Mouse (Mus musculus) urinary bladder, postnatal 4 days (tissue): ENCODE measurements around the gene Slc17a6.
"Not testable (repeated sequence)": the region's sequence is repeated elsewhere in the genome, so short reads cannot be mapped to it uniquely, and the experiment has no call there.

ENCODE experiments used
- DNase-seq, 2 experiments: peaks; one replicate each; pipeline ENCODE4 v3.0.0; 2021 to 2022; ENCODE audit warnings: low spot score in 2 of 2

Gene Slc17a6

DNA sequence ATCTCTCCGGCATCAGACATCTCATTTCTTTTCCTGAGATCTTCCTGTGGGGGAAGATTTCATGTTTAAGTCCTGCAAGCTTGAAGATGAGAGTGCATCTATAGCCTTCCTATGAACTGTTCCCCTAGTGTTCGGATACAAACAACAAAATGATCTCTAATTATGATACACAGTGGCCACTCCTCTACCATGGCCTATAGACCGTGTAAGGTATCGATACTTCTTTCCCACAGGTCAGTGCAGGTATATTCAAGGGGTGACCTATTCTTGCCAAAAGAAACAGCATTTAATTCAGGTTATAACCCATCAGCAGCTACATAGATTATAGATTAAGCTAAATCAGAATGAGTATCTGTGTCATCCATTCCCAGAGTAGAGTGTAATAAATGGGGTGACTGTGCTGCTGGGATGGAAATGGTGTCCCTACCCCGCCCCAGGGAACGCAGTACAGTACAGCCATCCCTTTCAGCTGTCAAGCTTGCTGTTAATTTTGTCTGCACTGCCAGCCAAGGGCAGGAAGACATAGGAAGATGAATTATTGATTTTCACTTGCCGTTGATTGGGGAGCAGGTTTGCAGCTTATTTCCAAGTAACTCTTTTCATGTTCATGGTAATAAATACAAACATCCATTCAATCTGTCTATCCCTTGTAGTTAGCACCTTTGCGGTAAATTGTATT lies 71.9 kb downstream of the Slc17a6 start:
- no peak for DNase-seq

DNA sequence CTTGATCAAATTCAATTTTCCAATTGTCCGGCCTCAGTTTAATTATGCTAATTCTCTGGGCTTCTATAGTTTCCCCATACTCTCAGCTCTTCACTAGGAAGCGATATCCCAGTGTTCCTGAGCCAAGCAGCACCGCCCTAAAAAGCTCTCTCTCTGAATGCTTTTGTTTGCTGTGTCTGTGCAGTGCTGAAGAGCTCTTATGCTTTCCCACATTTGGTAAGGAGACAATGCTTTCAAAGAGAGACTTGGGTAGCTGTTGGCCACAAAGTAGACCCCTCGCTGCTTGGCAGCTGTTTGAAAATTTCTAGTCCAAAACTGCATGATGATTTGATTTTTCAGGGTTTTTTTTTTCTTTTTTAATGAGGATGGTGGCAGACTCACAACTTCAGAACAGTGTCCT lies 72.6 kb downstream of the Slc17a6 start:
- DNase-seq, result no peak

DNA sequence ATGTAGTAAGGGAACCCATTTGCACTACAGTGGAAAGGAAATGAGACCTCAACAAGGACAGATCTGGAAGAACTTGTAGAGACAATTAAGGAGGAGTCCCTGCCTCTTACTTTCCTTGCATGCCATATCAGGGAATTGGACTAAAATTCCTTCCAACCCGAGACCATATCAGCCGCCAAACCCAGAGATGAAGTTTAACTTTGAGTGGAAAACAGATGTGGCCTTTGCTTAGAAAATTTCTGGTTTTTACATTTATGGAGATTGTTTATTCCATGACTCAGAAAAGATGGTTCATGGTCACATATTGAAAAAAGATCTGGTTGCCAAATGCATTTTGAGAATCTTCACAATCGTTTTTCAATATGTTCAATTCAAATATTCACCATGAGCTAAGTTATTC lies 87.7 kb downstream of the Slc17a6 start:
- DNase-seq, result no peak

DNA sequence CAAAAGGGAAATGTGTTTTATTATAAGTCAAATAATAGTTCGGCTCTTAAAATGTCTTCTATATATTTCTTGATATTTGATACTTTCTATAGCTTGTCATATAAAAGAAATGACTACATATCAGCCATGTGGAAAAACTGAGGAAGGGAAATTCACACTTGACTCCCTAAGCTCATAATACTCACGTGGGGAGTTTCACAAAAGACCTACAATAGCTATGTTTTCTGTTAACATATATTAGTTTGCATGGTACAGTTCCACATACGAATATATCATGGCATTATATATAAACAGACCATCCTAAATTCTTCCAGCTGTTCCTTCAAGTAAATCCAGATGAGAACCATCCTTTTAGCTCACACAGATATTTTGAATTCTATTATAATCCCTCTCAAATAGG lies 88.5 kb downstream of the Slc17a6 start:
- not testable (repeated sequence) for DNase-seq

DNA sequence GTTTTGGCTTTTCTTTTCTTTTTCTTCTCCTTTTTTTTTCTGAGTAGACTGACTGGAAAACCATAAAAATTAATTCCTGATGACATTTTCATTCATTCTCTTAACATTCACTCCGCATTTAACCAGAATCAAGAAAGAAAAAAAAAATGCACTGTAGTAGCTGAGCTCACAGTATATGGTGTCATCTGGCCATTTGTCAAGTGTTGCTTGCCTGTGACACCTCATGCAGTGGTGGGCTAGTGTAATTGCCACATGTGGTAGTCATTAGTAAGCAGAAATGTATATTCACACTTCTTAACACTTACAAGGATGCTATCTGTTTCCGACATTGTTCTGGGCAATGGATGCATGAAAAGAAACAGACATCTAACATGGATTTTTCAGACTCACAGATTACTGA lies 94.0 kb downstream of the Slc17a6 start:
- no peak for DNase-seq
